Mouse (Mus musculus): Measurements from ENCODE around the gene Olfr823.
"Not testable (repeated sequence)": the region's sequence is repeated elsewhere in the genome, so short reads cannot be mapped to it uniquely, and the experiment has no call there.

The Olfr823 gene

DNA sequence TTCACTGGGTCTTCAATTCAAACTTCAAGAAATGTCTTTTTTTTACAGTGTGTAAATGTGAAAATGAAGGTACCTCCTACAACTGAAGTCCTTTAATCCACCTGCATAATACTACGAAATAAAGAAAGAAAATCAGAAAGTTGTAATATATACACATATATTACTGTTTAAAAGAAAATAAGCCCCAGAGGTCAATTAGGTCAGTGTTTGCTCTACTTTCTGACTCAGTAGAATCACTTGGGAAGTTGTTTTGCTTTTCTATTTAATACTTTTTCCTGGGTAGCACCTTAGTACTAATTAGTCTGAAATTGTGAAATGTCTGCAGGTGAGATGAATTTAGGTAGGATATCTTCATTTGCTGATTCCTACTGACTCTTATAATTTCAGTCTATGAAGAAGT lies at the start of gene Olfr823:
Gene Olfr823 (minus strand): TSS at position 101 of the 400 bp plus-strand sequence.
- ATAC-seq (ENCODE audit: insufficient number of reproducible peaks, low FRiP score, low TSS enrichment): not testable (repeated sequence)

- no peak for ATAC-seq (ENCODE audit: insufficient number of reproducible peaks, low FRiP score, low TSS enrichment)
These were observed 28.9 kb upstream of the Olfr823 start for GRCm38 (mm10) chr10:130144121-130144520.

DNA sequence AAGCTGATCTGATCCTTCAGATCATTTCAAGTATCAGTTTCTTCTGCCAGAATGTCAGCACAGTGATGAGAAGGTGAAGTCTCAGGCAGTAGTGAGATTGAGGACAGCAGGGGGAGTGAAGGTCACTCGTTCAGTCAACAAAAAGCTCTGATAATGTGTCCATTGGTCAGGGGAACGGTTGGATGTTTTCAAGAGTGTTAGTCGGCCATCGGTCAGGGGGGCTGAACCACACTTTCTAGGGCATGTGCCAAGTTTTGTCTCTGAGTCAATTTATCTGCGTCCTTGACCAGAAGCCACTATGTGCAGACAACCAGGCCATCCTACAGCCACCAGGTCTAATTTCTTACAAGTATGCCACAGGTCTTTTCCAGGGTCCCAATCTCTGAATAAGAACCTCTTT lies 27.3 kb upstream of the Olfr823 start:
- ATAC-seq (ENCODE audit: insufficient number of reproducible peaks, low FRiP score, low TSS enrichment): not testable (repeated sequence)

GRCm38 (mm10) chr10:130134811-130135210 lies 19.6 kb upstream of the Olfr823 start:
- ATAC-seq (ENCODE audit: insufficient number of reproducible peaks, low FRiP score, low TSS enrichment): no peak

DNA sequence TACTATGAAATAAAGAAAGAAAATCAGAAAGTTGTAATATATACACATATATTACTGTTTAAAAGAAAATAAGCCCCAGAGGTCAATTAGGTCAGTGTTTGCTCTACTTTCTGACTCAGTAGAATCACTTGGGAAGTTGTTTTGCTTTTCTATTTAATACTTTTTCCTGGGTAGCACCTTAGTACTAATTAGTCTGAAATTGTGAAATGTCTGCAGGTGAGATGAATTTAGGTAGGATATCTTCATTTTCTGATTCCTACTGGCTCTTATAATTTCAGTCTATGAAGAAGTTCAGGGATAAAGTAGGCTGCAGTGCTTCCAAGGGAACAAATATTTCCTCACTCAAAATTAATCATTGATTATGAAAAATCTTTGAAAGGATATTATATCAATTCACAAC lies 14.7 kb upstream of the Olfr823 start, which contains the start of gene Olfr824:
Gene Olfr824 (minus strand): TSS at position 101 of the 400 bp plus-strand sequence.
- ATAC-seq (ENCODE audit: insufficient number of reproducible peaks, low FRiP score, low TSS enrichment): not testable (repeated sequence)

DNA sequence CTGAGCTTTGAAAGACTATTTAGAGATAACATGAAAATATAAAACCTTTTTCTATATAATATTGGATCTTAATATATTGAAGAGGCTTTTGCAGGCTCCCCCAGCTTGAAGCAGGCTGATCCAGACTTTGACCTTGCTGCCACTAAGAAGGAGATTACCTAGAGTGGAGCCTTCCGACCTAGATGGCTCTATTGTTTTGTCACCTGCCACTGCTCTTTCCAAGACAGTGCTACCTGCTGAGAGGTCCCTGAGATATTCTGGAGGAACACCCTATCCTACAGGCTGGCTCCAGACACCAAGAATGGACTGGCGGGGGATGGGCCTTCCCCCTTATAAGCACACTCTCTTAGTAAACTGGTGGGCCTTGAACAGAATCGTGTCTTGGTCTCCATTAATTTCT lies 862 bp upstream of the Olfr823 start:
- ATAC-seq (ENCODE audit: insufficient number of reproducible peaks, low FRiP score, low TSS enrichment): not testable (repeated sequence)

DNA sequence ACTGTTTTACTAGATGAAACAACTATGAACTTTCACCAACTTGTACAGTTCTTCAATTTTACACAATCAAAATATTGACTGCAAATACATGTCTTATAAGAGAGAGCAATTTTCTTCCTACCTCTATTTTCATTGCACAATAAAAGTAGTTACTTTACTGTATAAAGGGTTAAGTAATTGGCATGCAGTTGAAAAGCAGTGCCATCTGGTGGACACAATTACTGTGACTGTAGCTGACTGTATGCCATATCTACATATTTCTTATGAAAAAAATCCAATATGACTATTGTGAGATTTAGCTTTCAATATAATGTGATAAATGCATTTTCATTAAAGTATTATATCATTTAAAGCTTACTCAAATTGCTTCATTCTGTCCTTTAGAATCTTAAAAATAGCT lies 19.1 kb downstream of the Olfr823 start:
- ATAC-seq (ENCODE audit: insufficient number of reproducible peaks, low FRiP score, low TSS enrichment): no peak

GRCm38 (mm10) chr10:130092838-130093440 lies 22.2 kb downstream of the Olfr823 start:
- ATAC-seq (ENCODE audit: insufficient number of reproducible peaks, low FRiP score, low TSS enrichment): no peak

GRCm38 (mm10) chr10:130070910-130071309 lies 44.3 kb downstream of the Olfr823 start, which contains the start of gene Olfr822:
Gene Olfr822, plus strand, starts transcription at chr10:130071210.
- no peak for ATAC-seq (ENCODE audit: insufficient number of reproducible peaks, low FRiP score, low TSS enrichment)
